Comparison of ENCODE assay signal across 12 mouse cellular contexts in genomic region chr3:49867951-49868584, GRCm38 (mm10).
DNase-seq lines count a peak whose midpoint lies in the region; ATAC-seq lines count a peak whose summit lies in the region.
"Had no signal": no experiment of that assay in that cellular context is flagged by ENCODE, and none has a peak within 500 bp of the region (broad histone marks: within the 10 kb centered on the region; RNA-seq: fewer than 3 reads in every experiment).

No protein-coding gene starts in this region.

- no peak for ATAC-seq in embryonic facial prominence, embryonic 15.5 days (ENCODE audit: insufficient number of reproducible peaks, low FRiP score, low TSS enrichment, low read depth)
- ATAC-seq in intestine, embryonic 15.5 days = peak; percentile 71
- no peak for ATAC-seq in inflammation-experienced regulatory T-cells, adult 6 months

- H3K36me3 ChIP-seq in embryonic facial prominence, embryonic 15.5 days = no peaks in the 10 kb centered on the region
- no peaks in the 10 kb centered on the region for H3K36me3 ChIP-seq in intestine, embryonic 15.5 days

- H3K27ac ChIP-seq in embryonic facial prominence, embryonic 15.5 days (replicated peaks) = peak overlapping the region; percentile 63
- H3K27ac ChIP-seq in intestine, embryonic 15.5 days = peak overlapping the region; percentile 46
- H3K27ac ChIP-seq: gastrocnemius, adult 2 months; liver, embryonic 14.5 days had no signal

- H3K4me1 ChIP-seq in embryonic facial prominence, embryonic 15.5 days = peaks cover 28% of the 10 kb centered on the region
- 0 out of 2 replicates have a peak, but pooled peaks cover 2% of the 10 kb centered on the region for H3K4me1 ChIP-seq in intestine, embryonic 15.5 days (replicated peaks)

- H3K4me2 ChIP-seq in embryonic facial prominence, embryonic 15.5 days (replicated peaks) = no peak overlapping the region
- H3K4me2 ChIP-seq in intestine, embryonic 15.5 days (replicated peaks) = no peak overlapping the region; the same call in 1 of the 2 replicates

- no peaks in the 10 kb centered on the region for H3K9me3 ChIP-seq in embryonic facial prominence, embryonic 15.5 days (replicated peaks)
- H3K9me3 ChIP-seq in intestine, embryonic 15.5 days = no peaks in the 10 kb centered on the region

- H3K27me3 ChIP-seq in embryonic facial prominence, embryonic 15.5 days = no peaks in the 10 kb centered on the region
- no peaks in the 10 kb centered on the region for H3K27me3 ChIP-seq in intestine, embryonic 15.5 days (replicated peaks)

- peak; percentile 86 for DNase-seq in embryo, embryonic 10.5 days (ENCODE audit: low spot score)
- DNase-seq in neural tube, embryonic 10.5 days (ENCODE audit: extremely low spot score, low spot score) = peak; percentile 59
- DNase-seq in left cerebral cortex, postnatal 4 days = no peak
- DNase-seq in gastrocnemius, adult 18-20 months (ENCODE audit: low spot score) = no peak
- DNase-seq in thymus, postnatal 14 days = no peak
- DNase-seq: adrenal gland, postnatal 14 days; cerebellum, postnatal 25 days; gastrocnemius, adult 2 months had no signal

- WGBS in embryonic facial prominence, embryonic 15.5 days = 32% methylated on average over 4 of the region's 4 CpGs
- WGBS in intestine, embryonic 15.5 days = 8% methylated on average over 4 of the region's 4 CpGs

- intact Hi-C loops in left cerebral cortex, postnatal 4 days (cut with DNase I) = no loop called here

- no peak overlapping the region for H3K4me3 ChIP-seq in embryonic facial prominence, embryonic 15.5 days (replicated peaks)
- no peak overlapping the region for H3K4me3 ChIP-seq in intestine, embryonic 15.5 days (replicated peaks)
- H3K4me3 ChIP-seq: gastrocnemius, adult 2 months had no signal

- no peak overlapping the region for H3K9ac ChIP-seq in embryonic facial prominence, embryonic 15.5 days
- H3K9ac ChIP-seq in intestine, embryonic 15.5 days = no peak overlapping the region
- H3K9ac ChIP-seq: liver, embryonic 14.5 days had no signal

Comparison
In these comparisons a context has a peak if more than half of its experiments do, and no peak if none do; other contexts are left out.
1. DNase-seq: peak in embryo, embryonic 10.5 days (single experiment) and neural tube, embryonic 10.5 days (single experiment); none in left cerebral cortex, postnatal 4 days (single experiment), gastrocnemius, adult 18-20 months (single experiment) and thymus, postnatal 14 days (single experiment).